Mouse (Mus musculus): ENCODE measurements at regions not wholly inside any gene's neighbourhood (a gene's known extent, or its start where the extent isn't known, plus 50 kb on each side); places are given as distances from the start of the nearest gene placed in this dataset.

DNA sequence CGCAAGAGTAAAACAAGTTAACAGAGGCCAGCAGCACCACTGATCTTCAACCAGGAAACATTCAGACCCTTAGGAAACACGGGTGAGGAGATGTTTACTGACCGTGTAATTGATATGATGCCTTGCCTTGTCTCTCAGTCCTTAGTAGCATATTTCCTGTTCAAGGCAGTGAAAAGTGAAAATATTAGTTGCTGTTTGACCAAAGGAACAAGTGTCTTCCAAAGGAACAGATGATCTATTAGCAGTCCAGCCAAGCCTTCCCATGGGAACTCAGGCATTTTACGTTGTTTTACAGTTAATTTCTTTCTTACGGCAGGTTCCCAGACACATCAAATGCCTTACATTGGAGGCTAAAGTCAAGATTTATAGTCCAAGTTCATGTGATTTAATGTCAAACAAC, 321.3 kb upstream of the Jag1 start:
- in situ Hi-C loops (cut with MboI, MseI): no loop called here

DNA sequence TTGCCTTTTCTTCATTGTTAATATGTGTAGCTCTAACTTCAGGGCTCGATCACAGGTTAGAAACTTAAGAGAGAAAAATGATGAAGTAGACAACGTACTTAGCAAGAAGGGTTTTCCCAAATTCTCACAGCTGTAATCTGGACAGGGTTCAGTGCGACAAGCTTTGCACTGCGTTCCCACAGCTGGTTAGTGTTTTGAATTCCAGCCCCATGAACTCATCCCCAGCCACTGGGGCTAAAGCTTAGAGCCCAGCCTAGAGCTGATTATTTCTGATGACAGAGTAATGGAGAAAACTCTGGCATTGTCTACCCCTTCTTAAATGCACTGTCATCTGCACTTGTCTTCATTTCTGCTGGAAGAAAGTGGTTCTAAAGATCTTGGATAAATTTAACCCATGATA, 319.7 kb upstream of the Jag1 start:
- in situ Hi-C loops (cut with MboI, MseI): no loop called here

DNA sequence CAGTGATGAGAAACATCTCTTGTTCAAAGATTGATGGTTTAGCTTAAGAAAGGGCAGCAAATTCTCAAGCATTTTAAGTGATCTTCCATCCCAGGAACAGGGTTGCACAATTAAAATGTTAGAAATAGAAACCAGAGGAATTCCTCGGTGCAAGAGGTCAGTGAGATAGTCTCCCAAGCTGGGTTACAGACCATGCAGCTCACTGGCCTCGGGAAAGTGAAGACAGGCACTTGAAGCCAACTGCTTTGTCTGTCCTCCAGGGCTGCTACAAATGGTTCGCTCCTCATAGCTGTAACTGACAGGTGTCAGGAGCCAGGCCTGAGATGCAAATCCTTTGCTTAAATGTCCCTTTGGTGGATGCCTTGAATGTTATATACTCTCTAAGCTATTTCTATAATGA, 306.2 kb upstream of the Jag1 start:
- in situ Hi-C loops (cut with MboI, MseI): no loop called here

DNA sequence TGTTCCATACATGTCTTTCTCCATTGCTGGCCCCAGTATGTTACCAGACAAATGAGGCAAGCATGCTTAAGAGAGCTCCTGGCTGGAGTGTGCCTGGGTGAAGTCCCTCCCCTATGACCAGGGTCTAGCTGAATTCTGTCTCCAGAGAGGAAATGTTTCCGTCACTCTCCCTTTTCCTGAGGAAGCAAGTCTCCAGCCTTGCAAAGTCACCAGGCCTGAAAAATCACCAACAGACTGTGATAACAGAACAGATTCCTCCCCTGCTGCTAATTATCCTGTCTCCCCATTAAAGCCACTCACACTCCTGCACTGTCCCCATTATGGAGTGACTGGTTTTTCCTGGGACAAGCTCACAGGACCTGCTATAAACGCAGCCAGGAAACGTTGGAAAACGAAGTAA, 303.2 kb upstream of the Jag1 start:
- in situ Hi-C loops (cut with MboI, MseI): no loop called here

DNA sequence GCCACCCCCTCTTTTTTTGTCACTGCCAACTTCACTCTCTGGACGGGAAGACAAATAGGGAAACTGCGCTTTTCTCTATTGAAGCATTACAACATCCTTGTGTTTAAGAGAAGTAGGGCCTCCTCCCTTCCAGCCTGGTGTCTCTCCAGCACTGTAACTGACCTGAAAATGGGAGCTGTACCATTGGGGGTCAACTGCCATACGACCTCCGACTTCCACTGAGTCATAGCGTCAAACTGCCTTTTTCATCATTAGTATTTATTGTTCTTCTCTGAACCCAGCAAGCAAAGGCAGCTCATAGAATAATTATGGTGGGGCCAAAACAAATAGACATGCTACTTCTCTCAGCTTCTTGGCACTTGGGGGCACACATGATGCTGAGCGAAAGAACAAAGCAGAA, 301.2 kb upstream of the Jag1 start:
- in situ Hi-C loops (cut with MboI, MseI): no loop called here

DNA sequence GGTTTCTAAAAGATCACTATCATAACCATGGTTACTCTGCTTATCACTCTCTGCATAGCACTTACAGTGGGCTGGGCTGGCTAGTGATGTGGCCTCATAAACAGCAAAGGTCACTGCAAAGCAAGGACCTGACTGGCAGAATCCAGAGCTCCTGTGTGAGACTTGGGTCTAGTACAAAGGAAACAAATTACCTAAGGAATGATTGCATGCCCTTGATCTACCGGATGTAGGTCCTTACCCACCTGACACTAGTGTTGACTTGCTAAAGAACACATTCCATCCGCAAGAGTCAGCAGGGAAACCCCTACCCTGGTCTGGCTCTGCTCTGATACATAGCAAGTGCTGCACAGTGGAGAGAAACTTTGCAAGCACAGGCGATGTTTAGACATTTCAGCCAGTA, 297.0 kb upstream of the Jag1 start:
- in situ Hi-C loops (cut with MboI, MseI): no loop called here

DNA sequence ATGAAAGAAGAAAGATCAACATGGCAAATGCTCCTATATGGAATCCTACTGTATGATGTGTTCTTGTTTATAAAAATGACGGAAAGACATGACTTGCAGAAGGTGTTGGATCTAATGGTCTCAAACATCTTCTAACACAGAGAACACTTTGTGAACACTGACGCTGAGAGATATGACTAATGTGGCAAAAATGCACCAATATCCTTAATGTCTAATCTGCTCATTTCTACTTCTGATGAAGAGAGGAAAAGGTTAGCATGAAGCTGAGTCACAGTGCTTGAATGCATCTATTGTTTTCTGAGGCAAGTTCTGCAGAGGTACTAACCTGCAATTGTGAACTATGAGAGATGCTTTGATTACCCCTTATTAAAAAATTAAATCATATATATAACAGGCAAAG, 293.2 kb upstream of the Jag1 start:
- in situ Hi-C loops (cut with MboI, MseI): no loop called here

DNA sequence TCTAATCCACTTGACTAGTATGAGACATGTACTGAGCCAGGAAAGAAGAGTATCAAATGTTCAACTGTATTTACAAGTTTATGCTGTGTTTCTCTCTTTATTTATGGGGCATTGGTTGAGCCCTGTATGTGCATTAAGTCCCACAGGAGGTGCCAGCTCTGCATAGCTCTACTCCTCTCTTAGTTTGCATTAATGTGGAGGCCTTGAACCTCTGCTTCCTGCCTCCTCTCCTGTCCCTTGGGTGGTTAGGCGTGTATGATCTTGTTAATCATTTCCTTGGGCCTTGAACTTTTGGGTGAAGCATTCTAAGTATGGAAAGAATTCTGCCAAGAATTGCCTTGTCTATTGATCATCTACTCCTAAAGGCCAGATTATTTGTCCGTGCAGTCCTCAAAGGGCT, 291.9 kb upstream of the Jag1 start:
- in situ Hi-C loops (cut with MboI, MseI): no loop called here

DNA sequence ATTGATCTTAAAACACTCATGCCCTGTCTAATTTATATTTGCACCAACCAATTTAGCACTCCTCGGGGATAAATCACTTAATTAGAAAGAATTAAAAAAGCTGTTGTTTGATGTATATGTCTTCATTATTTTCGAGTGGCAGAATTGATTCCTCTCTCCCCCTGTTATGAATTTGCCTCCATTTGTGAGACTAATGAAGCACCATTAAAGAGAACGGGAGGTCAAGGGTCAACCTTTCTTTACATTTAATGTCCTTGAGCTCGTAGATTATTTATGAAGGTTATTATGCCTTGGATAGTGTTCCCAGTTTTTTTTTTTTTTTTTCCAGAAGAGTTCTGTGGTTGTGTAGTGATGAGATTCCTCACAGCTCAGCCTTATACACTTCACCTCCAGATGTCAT, 277.0 kb upstream of the Jag1 start:
- in situ Hi-C loops (cut with MboI, MseI): loop anchor here (10.0 kb wide), 1 partner anchor 1531 kb away; no protein-coding TSS in a partner anchor

DNA sequence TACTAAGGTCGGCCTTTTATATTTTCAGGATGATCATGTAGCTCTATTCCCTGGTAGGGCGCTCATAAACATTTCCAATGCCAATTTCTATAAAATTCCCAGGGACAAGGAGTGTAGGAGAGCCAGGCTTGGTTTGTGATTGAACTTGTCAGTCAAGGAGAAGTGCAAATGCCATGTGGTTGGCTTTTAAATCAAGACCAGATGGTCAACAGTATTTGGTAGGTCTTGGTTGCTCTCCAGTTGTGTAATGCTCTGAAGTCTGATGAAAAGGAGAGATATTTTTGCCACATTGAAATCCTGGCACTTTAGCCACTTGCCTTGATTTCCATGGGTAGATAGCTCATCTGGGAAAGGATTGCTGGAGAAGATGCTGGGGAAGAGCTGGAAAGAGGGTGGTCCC, 263.4 kb upstream of the Jag1 start:
- in situ Hi-C loops (cut with MboI, MseI): loop anchor here (5.0 kb wide), 1 partner anchor 133 kb away; no protein-coding TSS in a partner anchor

DNA sequence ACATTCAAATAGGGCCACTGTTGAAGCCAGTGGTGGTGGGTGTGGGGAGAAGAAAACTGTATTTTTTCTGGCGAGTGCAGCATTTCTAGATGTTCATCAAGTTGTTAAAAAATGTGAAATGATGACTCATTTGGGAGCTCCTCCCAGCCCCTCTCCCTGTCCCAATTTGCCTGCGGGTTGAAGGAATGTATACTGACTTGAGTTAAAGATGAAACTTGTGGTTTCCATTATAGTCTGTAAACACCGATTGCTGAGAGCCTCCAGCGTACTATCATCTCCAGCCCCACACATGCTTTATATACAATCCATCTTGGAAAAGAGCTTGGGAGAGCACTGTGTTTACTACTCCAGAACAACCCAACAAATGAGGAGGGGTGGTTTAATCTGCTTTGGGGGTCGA, 258.9 kb upstream of the Jag1 start:
- in situ Hi-C loops (cut with MboI, MseI): no loop called here

DNA sequence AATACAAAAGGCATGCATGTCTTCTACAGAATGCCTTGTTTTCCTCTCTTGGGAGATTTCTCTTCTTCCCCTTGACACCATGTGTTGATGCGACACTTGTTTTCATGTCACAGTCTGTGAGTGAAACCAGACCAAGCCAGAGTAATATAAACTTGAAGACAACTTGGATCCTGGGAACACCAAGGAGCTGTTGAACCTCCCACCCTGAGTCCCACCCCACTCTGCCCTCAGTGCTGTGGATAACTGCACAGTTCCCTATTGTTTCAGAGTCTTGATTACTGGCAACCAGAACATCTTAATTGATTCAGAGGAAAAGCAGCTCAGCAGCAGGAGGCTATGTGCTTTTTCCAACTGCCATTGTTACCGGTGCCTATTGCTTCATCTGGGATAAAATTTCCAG, 254.6 kb upstream of the Jag1 start:
- in situ Hi-C loops (cut with MboI, MseI): no loop called here

DNA sequence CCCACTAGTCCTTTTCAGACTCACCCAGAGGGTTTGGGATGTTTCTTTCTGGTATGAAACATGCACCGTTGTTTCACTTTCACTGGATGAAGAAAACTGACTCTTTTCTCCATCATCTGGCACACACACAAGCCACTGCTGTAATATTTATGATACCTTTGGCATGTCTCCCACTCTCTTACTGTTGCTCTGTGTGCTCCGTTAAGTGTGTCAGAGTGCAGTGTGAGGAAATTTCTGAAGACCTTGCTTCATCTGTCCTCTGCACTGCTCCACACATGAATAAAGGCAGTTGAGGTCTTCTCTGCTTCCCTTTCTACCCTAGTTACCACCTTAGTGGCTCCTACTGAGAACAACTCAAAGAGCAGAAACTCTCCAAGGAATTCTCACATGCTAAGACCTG, 246.6 kb upstream of the Jag1 start:
- in situ Hi-C loops (cut with MboI, MseI): no loop called here

DNA sequence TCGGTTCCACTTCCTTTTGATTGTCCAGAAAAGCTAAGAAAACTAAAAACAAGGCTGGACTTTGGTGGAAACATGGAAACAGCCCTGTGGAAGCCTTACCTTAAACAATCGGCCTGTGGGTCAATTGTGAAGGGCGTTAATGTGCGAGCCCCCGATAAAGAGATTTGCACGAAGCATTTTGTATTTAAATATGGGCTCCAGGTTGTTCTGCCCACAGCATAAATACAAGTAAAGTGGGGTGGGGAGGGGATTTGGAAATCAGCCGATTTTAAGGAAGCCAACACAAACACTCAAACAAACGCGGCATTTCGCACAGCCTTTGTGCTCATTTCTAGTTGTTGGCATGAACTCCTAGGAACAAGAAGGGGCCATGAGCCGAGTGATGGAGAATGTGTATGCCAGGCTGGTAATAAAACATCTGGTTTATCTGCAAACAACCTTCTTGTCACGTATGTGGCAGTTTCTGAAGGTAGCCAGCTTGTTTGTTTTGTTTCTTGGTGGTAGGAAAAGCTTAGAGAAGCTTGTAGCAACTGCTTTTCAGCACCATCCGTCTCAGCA, 240.8 kb upstream of the Jag1 start:
- in situ Hi-C loops (cut with MboI, MseI): no loop called here

DNA sequence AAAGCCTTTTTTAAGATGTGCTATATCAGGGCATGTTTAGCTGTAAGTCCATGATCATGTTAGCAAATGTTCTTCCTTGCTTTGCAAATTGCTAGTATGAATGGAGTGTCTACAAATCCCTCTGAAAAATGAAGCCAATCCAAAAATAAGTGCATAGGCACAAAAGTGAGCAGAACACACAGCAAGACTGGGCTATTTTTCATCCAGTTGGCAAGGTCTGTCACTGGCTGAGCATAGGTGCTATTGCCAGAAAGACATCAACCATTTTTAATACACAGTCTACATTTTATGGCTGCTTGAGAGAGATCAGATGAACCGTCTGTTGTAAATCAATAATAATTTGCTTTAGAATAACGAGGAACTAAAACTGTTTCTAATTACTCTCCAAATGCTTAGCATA, 227.3 kb upstream of the Jag1 start:
- in situ Hi-C loops (cut with MboI, MseI): no loop called here

DNA sequence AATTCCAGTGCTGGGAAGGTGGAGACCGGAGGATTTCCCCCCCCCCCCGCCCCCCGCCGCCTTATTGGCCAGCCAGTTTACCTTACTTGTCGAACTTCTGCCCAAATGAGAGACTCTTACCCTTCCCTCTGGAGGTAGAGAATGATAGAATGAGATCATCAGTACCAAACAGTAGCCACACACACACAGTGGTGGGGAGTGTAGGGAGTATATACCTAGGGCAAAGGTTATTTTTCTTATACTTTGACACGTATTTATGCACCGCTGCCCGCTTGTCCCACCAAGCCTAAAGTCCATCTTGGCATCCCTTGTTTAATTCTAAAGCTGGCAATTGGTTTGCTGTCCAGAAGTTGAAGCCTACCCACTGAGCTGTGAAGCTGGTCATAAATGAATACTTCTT, 213.6 kb upstream of the Jag1 start:
- in situ Hi-C loops (cut with MboI, MseI): no loop called here

DNA sequence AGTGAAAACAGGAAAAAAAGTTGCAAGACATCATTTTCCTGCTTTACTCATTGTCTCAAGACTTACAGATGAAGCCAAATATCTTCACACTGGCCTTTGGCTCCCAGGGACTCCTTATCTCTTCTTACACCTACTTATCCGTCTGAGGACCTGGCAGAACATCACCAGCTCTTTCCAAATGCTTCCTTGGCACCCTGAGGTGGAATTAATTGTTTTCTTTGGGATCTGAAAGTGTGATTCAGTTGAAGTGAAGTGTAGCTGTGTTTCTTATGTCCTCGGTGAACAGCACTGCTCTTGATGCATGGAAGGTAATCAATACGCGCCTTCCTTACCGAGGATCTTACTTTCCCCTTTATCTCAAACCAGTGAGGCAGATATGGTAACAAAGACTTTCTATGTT, 207.0 kb upstream of the Jag1 start:
- in situ Hi-C loops (cut with MboI, MseI): no loop called here

DNA sequence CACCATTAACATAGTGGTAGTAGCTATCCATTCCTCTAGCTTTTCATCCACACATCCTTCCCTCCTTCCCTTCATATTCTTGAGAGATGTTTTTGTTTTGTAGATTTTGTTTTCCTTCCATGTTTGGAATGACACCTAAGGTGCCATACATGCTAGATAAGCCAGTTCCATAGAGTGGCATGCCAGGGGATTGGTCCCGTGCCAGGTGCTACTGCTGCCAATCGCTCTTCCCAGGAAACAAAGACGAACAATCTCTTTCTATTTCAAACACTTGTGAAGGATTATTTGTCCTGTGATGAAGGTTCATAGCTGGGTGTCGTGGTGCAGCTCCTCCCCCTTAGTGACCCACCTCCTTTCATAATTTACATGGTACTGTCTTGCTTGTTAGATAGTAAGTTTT, 194.1 kb upstream of the Jag1 start:
- in situ Hi-C loops (cut with MboI, MseI): no loop called here

DNA sequence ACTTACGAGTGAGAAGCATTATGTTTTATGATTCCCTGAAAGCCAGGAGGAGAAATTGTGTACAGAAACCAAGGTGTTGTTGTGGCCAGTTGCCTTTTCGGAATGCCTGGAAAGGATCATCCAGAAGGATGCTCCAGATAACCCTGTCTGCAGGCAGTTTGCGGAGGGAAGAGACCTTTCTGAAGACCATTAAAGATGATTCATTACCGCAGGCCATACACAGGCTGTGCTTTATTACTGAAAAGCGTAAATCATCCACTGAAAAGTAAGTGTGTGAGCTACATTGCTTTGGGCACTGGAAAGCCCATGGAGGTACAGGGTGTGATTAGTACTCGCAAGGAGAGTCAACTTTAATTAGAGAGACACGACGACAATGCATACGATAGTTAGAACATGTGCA, 191.7 kb upstream of the Jag1 start:
- in situ Hi-C loops (cut with MboI, MseI): no loop called here

DNA sequence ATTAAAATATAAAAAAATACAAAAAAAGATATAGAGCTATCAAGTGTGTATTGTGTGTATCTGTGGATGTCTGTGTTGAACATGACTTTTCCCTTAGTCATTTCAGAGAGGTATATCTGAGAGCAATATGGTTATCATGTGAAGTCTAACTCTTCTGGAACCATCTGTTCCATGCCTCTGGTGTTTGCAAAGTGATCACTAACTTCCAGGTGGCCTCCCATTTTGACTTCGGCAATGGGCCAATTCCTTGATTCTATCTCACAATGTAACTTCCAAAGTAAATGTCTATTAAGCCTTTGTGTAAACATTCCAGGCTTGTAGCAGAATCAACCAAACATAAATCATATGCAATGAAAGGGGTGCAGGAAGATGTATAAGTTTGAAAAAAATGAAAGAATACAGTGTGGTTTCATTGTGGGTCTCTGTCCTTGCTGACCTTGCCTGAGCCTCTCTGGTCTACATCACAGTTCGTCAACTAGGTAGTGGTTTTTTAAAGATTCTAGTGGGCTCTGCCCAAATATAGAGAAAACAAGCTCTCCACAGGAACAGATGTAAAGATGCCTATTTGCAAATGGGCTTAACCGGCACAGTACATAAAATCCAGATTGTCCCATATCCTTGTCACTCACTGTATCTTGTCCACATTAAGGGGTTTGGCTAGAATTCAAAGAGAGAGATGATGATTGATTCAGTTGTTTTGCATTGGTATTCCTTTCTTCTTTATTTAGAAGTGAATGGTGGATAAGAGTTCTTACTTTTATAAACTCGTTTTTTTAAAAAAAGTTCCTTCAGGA, 185.2 kb upstream of the Jag1 start:
- in situ Hi-C loops (cut with MboI, MseI): no loop called here

DNA sequence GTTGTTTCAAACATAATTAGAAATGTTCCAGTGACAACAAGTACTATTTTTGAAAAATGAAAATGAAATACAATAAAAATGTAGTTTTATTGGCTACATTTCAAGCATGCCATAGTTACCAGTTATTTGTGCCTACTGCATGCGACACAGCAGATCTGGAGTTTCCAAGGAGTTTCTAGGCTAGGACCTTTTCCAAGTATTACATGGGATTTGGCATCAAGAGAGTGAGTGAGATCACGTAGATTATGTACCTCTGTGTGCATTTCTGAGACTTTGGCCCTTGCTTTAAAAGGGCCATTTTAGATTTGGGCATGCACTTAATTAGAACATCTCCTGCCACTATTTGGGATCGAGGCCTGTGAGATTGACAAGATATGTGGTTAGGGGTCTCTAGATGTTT, 172.8 kb upstream of the Jag1 start:
- in situ Hi-C loops (cut with MboI, MseI): no loop called here

DNA sequence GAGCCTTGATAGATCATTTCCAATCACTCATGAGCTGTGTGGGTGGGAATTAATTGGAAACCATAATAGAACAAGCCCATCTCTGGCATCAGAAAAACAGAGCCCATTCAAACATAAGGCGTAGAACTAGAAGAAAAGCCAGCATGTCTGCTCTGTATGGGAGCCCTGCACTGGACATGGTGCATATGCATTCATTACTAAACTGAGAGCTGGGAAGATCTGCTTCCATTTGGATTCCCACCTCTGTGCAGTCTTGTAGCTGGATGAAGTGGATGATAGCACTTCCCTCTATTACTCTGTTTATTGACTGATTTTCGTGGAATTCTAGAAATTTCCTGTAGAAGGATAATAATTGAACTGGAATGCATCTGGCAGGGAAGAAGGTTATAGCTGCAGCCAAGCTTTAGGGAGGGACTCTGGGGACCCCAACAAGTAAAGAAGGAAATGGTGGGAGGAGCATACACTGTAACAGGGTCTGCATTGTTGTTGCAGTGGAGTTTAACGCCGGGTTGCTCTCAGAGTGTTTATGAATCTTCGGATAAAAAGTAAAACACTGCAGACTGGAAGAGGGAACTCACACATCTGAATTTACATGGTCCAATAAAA, 155.2 kb upstream of the Jag1 start:
- in situ Hi-C loops (cut with MboI, MseI): no loop called here

DNA sequence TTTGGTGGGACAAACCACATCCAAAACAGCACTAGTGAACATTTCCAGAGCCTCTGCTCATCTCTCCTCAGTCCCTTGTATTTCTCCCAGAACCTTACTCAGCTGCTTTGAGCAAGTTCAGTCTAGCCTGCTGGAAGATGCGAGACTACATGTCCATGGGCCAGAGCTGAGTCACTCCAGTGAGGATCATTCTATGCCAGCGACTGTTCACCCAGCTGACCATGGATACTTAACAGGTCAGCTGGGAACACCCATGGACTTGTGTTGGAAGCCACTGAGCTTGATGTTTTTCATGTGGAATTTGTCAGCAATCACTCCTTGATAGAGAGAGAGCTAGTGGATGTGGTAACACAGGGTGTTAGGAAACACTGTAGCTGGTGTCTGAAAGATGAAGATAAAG, 146.5 kb upstream of the Jag1 start:
- in situ Hi-C loops (cut with MboI, MseI): no loop called here
